Mouse (Mus musculus): ENCODE data around the gene Raver2. TPM values are rescaled to one million over a fixed set of nuclear protein-coding genes. Genes with fewer than 3 reads are reported as not detected.

The Raver2 gene
- 0.46 TPM in 2 replicates for polyA plus RNA-seq (2012; rRNA removed)

GRCm38 (mm10) chr4:101068786-101069153 is at the start of gene Raver2:
Gene Raver2, plus strand, starts transcription at chr4:101068983.

GRCm38 (mm10) chr4:101020596-101020995 is 48.2 kb upstream of the Raver2 start, which contains the start of gene Gm10577:
Gene Gm10577, minus strand, starts transcription at chr4:101020696.

Other genes starting within 250 kb of the Raver2 start
- not detected in 2 replicates for gene Gm10577, start 48.3 kb upstream of the Raver2 start, polyA plus RNA-seq (2012; rRNA removed)
- 19.5 and 21.9 TPM in 2 replicates for gene Jak1, start 196.3 kb downstream of the Raver2 start, polyA plus RNA-seq (2012; rRNA removed)

All from liver, embryonic 14 days (tissue).